Mouse (Mus musculus) midbrain, embryonic 10.5 days (tissue): ENCODE measurements around the gene Hist1h2ac. TPM values are rescaled to one million over a fixed set of nuclear protein-coding genes. Genes with fewer than 3 reads are reported as not detected.
A peak's percentile ranks its signal among the peaks of the same experiment; 100 is the strongest.
"Not testable (repeated sequence)": the region's sequence is repeated elsewhere in the genome, so short reads cannot be mapped to it uniquely, and the experiment has no call there.

Source experiments
- DNase-seq: peaks from one replicate; pipeline ENCODE4 v3.0.0-alpha.2; 2017; ENCODE audit warnings: low spot score
- H3K27ac ChIP-seq: fragments of 300-500 bp; sonication (generic); replicated peaks from 2 replicates; pipeline ENCODE4 v1.5.1; 2016; ENCODE audit warnings: mild to moderate bottlenecking
- H3K27me3 ChIP-seq: fragments of 300-500 bp; sonication (generic); 2 replicates; pipeline ENCODE4 v1.6.1; 2016; ENCODE audit warnings: low read depth, mild to moderate bottlenecking; ENCODE audit not compliant: poor library complexity, severe bottlenecking
- H3K36me3 ChIP-seq: fragments of 300-500 bp; sonication (generic); 2 replicates; pipeline ENCODE4 v1.6.1; 2016; ENCODE audit warnings: mild to moderate bottlenecking, moderate library complexity
- H3K4me1 ChIP-seq: fragments of 300-500 bp; sonication (generic); 2 replicates; pipeline ENCODE4 v1.6.1; 2016
- H3K4me3 ChIP-seq: fragments of 300-500 bp; sonication (generic); 2 replicates; pipeline ENCODE4 v1.5.1; 2016; ENCODE audit warnings: mild to moderate bottlenecking, moderate library complexity
- H3K9me3 ChIP-seq: fragments of 300-500 bp; sonication (generic); replicated peaks from 2 replicates; pipeline ENCODE4 v1.6.1; 2016; ENCODE audit warnings: mild to moderate bottlenecking
- WGBS: fragments of 180-500 bp; shearing (Covaris S2); methylation state at CpG from one replicate; pipeline ENCODE4 v1.1.7; 2016; 5-methylcytosine and 5-hydroxymethylcytosine counted together
- microRNA-seq: library from miRNA; unstranded; fragments of <30 nt; microRNA quantifications from one replicate; pipeline ENCODE4, GENCODE M21; 2017
- polyA plus RNA-seq: library from polyadenylated mRNA; unstranded; fragments of >200 nt; fragmentation: Nextera tagmentation; extraction: Ambion mirVana; gene quantifications from 2 replicates; pipeline ENCODE4 v1.2.1, GENCODE M21; 2016

The Hist1h2ac gene
- polyA plus RNA-seq, 1 experiment from 2014 or later = 1.3 TPM

GRCm38 (mm10) chr13:23682947-23683754 lies 597 bp downstream of the Hist1h2ac start:
- WGBS = 13% methylated on average over 16 of the region's 30 CpGs
- H3K36me3 ChIP-seq, H3K9me3 ChIP-seq, H3K27me3 ChIP-seq: not testable (repeated sequence)
- peaks cover 29% of the 10 kb centered on the region for H3K4me1 ChIP-seq
- peak; percentile 50 for DNase-seq
- H3K4me3 ChIP-seq = peak overlapping the region; percentile 54
- peak overlapping the region; percentile 88 for H3K27ac ChIP-seq

- 62% methylated on average over 1 of the region's 1 CpGs for WGBS
- no peak for DNase-seq
- Histone ChIP-seq H3K4me1 (peaks cover 29% of the 10 kb centered on the region), H3K27me3 (no peaks in the 10 kb centered on the region), H3K27ac (peak overlapping the region; percentile 88), H3K4me3 (peak overlapping the region; percentile 54), H3K36me3 (no peaks in the 10 kb centered on the region), H3K9me3 (no peaks in the 10 kb centered on the region)
Observed at GRCm38 (mm10) chr13:23682623-23682946, 1.2 kb downstream of the Hist1h2ac start.

GRCm38 (mm10) chr13:23681990-23682582 lies 1.7 kb downstream of the Hist1h2ac start:
- 84% methylated on average over 6 of the region's 6 CpGs for WGBS
- H3K27ac ChIP-seq = peak overlapping the region; percentile 88
- no peaks in the 10 kb centered on the region for H3K27me3 ChIP-seq
- 0 out of 2 replicates have a peak overlapping the region, but pooled peaks have one; percentile 54 for H3K4me3 ChIP-seq
- H3K4me1 ChIP-seq = peaks cover 29% of the 10 kb centered on the region
- no peak for DNase-seq
- H3K36me3 ChIP-seq = no peaks in the 10 kb centered on the region
- no peaks in the 10 kb centered on the region for H3K9me3 ChIP-seq

- Histone ChIP-seq H3K27me3 (no peaks in the 10 kb centered on the region), H3K27ac (no peak overlapping the region), H3K4me3 (no peak overlapping the region), H3K9me3 (no peaks in the 10 kb centered on the region), H3K4me1 (no peaks in the 10 kb centered on the region), H3K36me3 (no peaks in the 10 kb centered on the region)
- no peak for DNase-seq
- 78% methylated on average over 3 of the region's 3 CpGs for WGBS
Observed at GRCm38 (mm10) chr13:23662536-23662935, 21.2 kb downstream of the Hist1h2ac start.

- no peak for DNase-seq
- H3K4me3 ChIP-seq = no peak overlapping the region
- 83% methylated on average over 6 of the region's 6 CpGs for WGBS
- H3K9me3 ChIP-seq = no peaks in the 10 kb centered on the region
- H3K4me1 ChIP-seq = no peaks in the 10 kb centered on the region
- no peak overlapping the region for H3K27ac ChIP-seq
- H3K36me3 ChIP-seq = no peaks in the 10 kb centered on the region
- H3K27me3 ChIP-seq = no peaks in the 10 kb centered on the region
Observed at GRCm38 (mm10) chr13:23659636-23660366, 23.9 kb downstream of the Hist1h2ac start.

Small RNA genes within 50 kb of the gene (microRNA-seq; reads per million reads assigned to microRNA genes)
- gene Gm44350 = not detected

Other genes starting within 250 kb of the Hist1h2ac start
- 0.04 and 0.06 TPM in 2 replicates for gene Btn1a1, start 218.0 kb downstream of the Hist1h2ac start, polyA plus RNA-seq
- gene Btn2a2, start 195.1 kb downstream of the Hist1h2ac start, polyA plus RNA-seq = 0.26 and 0.38 TPM in 2 replicates
- gene Hist1h4h, start 152.9 kb downstream of the Hist1h2ac start, polyA plus RNA-seq = 2.0 and 4.1 TPM in 2 replicates
- gene Hist1h2af, start 150.0 kb downstream of the Hist1h2ac start, polyA plus RNA-seq = 4.7 and 9.5 TPM in 2 replicates
- gene Hist1h3g, start 148.5 kb downstream of the Hist1h2ac start, polyA plus RNA-seq = 5.5 and 5.6 TPM in 2 replicates
- gene Hist1h2bh, start 140.6 kb downstream of the Hist1h2ac start, polyA plus RNA-seq = 1.00 and 1.0 TPM in 2 replicates
- gene Hist1h3f, start 139.9 kb downstream of the Hist1h2ac start, polyA plus RNA-seq = 1.1 and 1.5 TPM in 2 replicates
- gene Hist1h4f, start 132.3 kb downstream of the Hist1h2ac start, polyA plus RNA-seq = 1.7 TPM in 1 of 2 replicates, not detected in the other
- 0.58 and 0.63 TPM in 2 replicates for gene Hist1h1d, start 130.7 kb downstream of the Hist1h2ac start, polyA plus RNA-seq
- gene Hist1h3e, start 121.6 kb downstream of the Hist1h2ac start, polyA plus RNA-seq = 5.1 and 7.2 TPM in 2 replicates
- 85.6 and 104 TPM in 2 replicates for gene Hist1h2ae, start 112.7 kb downstream of the Hist1h2ac start, polyA plus RNA-seq
- 4.5 and 6.4 TPM in 2 replicates for gene Hist1h2bg, start 112.6 kb downstream of the Hist1h2ac start, polyA plus RNA-seq
- 3.8 TPM in 2 replicates for gene Hist1h2bf, start 109.8 kb downstream of the Hist1h2ac start, polyA plus RNA-seq
- gene Hist1h2ad, start 109.6 kb downstream of the Hist1h2ac start, polyA plus RNA-seq = 0.67 and 1.3 TPM in 2 replicates
- 6.2 and 10.8 TPM in 2 replicates for gene Hist1h3d, start 108.2 kb downstream of the Hist1h2ac start, polyA plus RNA-seq
- 95.1 and 103 TPM in 2 replicates for gene Hist1h4d, start 102.3 kb downstream of the Hist1h2ac start, polyA plus RNA-seq
- 3.1 and 3.2 TPM in 2 replicates for gene Hist1h2be, start 62.8 kb downstream of the Hist1h2ac start, polyA plus RNA-seq
- 18.0 and 22.4 TPM in 2 replicates for gene Hist1h1e, start 61.4 kb downstream of the Hist1h2ac start, polyA plus RNA-seq
- gene Hist1h2bc, start 251 bp upstream of the Hist1h2ac start, polyA plus RNA-seq = 22.1 and 23.9 TPM in 2 replicates
- not detected in 2 replicates for gene Hist1h1t, start 11.9 kb upstream of the Hist1h2ac start, polyA plus RNA-seq
- gene Hist1h4c, start 14.5 kb upstream of the Hist1h2ac start, polyA plus RNA-seq = 4.9 and 5.1 TPM in 2 replicates
- 2.3 and 2.5 TPM in 2 replicates for gene Hfe, start 26.9 kb upstream of the Hist1h2ac start, polyA plus RNA-seq
- 8.8 and 9.5 TPM in 2 replicates for gene Hist1h1c, start 54.9 kb upstream of the Hist1h2ac start, polyA plus RNA-seq
- 7.3 and 9.5 TPM in 2 replicates for gene Hist1h3c, start 61.7 kb upstream of the Hist1h2ac start, polyA plus RNA-seq
- 2.3 and 2.4 TPM in 2 replicates for gene Hist1h2bb, start 62.8 kb upstream of the Hist1h2ac start, polyA plus RNA-seq
- 44.4 and 45.3 TPM in 2 replicates for gene Hist1h2ab, start 67.2 kb upstream of the Hist1h2ac start, polyA plus RNA-seq
- 8.1 and 11.3 TPM in 2 replicates for gene Hist1h3b, start 68.3 kb upstream of the Hist1h2ac start, polyA plus RNA-seq
- 4.9 and 6.9 TPM in 2 replicates for gene Hist1h4b, start 73.1 kb upstream of the Hist1h2ac start, polyA plus RNA-seq
- gene Hist1h4a, start 77.3 kb upstream of the Hist1h2ac start, polyA plus RNA-seq = 0.42 TPM in 1 of 2 replicates, not detected in the other
- gene Hist1h3a, start 78.4 kb upstream of the Hist1h2ac start, polyA plus RNA-seq = 3.6 and 3.9 TPM in 2 replicates
- gene Hist1h1a, start 79.7 kb upstream of the Hist1h2ac start, polyA plus RNA-seq = 1.7 and 2.7 TPM in 2 replicates
- gene Trim38, start 86.0 kb upstream of the Hist1h2ac start, polyA plus RNA-seq = 0.20 TPM in 1 of 2 replicates, not detected in the other
- not detected in 2 replicates for gene Slc17a2, start 123.0 kb upstream of the Hist1h2ac start, polyA plus RNA-seq
- gene Slc17a3, start 155.5 kb upstream of the Hist1h2ac start, polyA plus RNA-seq = not detected in 2 replicates
- not detected in 2 replicates for gene Slc17a1, start 183.8 kb upstream of the Hist1h2ac start, polyA plus RNA-seq
- gene Slc17a4, start 231.1 kb upstream of the Hist1h2ac start, polyA plus RNA-seq = not detected in 2 replicates